Mouse (Mus musculus) heart, embryonic 11.5 days (tissue): Measurements from ENCODE around the gene Gm13305. TPM values are rescaled to one million over a fixed set of nuclear protein-coding genes. Genes with fewer than 3 reads are reported as not detected.

Experiments
- polyA plus RNA-seq: library from polyadenylated mRNA; unstranded; fragments of >200 nt; fragmentation: Nextera tagmentation; extraction: Ambion mirVana; gene quantifications from 2 replicates; pipeline ENCODE4 v1.2.1, GENCODE M21; 2014

The Gm13305 gene
- polyA plus RNA-seq, 1 experiment from 2014 or later: not detected

Other genes starting within 250 kb of the Gm13305 start
- 0.83 and 1.9 TPM in 2 replicates for gene Gm20878, start 227.0 kb downstream of the Gm13305 start, polyA plus RNA-seq
- not detected in 2 replicates for gene Fam205a4, start 202.5 kb downstream of the Gm13305 start, polyA plus RNA-seq
- gene Gm21093, start 133.9 kb downstream of the Gm13305 start, polyA plus RNA-seq: not detected in 2 replicates
- not detected in 2 replicates for gene Gm3893, start 77.4 kb downstream of the Gm13305 start, polyA plus RNA-seq
- 0.56 TPM in 1 of 2 replicates, not detected in the other for gene Gm13304, start 53.8 kb downstream of the Gm13305 start, polyA plus RNA-seq
- not detected in 2 replicates for gene Gm13306, start 15.2 kb downstream of the Gm13305 start, polyA plus RNA-seq
- not detected in 2 replicates for gene Gm10600, start 72.0 kb upstream of the Gm13305 start, polyA plus RNA-seq
- gene Ccl21b, start 87.2 kb upstream of the Gm13305 start, polyA plus RNA-seq: not detected in 2 replicates
- gene Gm21953, start 125.7 kb upstream of the Gm13305 start, polyA plus RNA-seq: not detected in 2 replicates
- 0.06 and 0.07 TPM in 2 replicates for gene Fam205a3, start 149.7 kb upstream of the Gm13305 start, polyA plus RNA-seq